Mouse (Mus musculus) embryo, embryonic 11 days (tissue): ENCODE measurements at regions not wholly inside any gene's neighbourhood (a gene's known extent, or its start where the extent isn't known, plus 50 kb on each side); places are given as distances from the start of the nearest gene placed in this dataset.
A peak's percentile ranks its signal among the peaks of the same experiment; 100 is the strongest.
"Not testable (repeated sequence)": the region's sequence is repeated elsewhere in the genome, so short reads cannot be mapped to it uniquely, and the experiment has no call there.

ENCODE experiments used
- DNase-seq: peaks from one replicate; pipeline ENCODE4 v3.0.0-alpha.2; 2015

- no peak for DNase-seq
Measured at GRCm38 (mm10) chrX:70871209-70871608, 178.8 kb upstream of the Mamld1 start.

GRCm38 (mm10) chrX:70881326-70881725 is 168.7 kb upstream of the Mamld1 start:
- no peak for DNase-seq

- no peak for DNase-seq
Measured at GRCm38 (mm10) chrX:70883461-70883860, 166.6 kb upstream of the Mamld1 start.

GRCm38 (mm10) chrX:70894517-70894916 is 155.5 kb upstream of the Mamld1 start:
- no peak for DNase-seq

GRCm38 (mm10) chrX:70895554-70895953 is 154.5 kb upstream of the Mamld1 start:
- no peak for DNase-seq

GRCm38 (mm10) chrX:70897110-70897721 is 152.8 kb upstream of the Mamld1 start:
- peak; percentile 0 for DNase-seq

- not testable (repeated sequence) for DNase-seq
Measured at GRCm38 (mm10) chrX:70898836-70899235, 151.2 kb upstream of the Mamld1 start.

- DNase-seq, result no peak
Measured at GRCm38 (mm10) chrX:70899720-70900479, 150.2 kb upstream of the Mamld1 start.

- no peak for DNase-seq
Measured at GRCm38 (mm10) chrX:70925646-70926045, 124.4 kb upstream of the Mamld1 start.

- DNase-seq, result no peak
Measured at GRCm38 (mm10) chrX:70931944-70932343, 118.1 kb upstream of the Mamld1 start.

GRCm38 (mm10) chrX:70945382-70945781 is 104.7 kb upstream of the Mamld1 start:
- no peak for DNase-seq

GRCm38 (mm10) chrX:70946052-70946451 is 104.0 kb upstream of the Mamld1 start:
- DNase-seq, result peak; percentile 32

GRCm38 (mm10) chrX:70949232-70949631 is 100.8 kb upstream of the Mamld1 start:
- no peak for DNase-seq

GRCm38 (mm10) chrX:70953022-70953421 is 97.0 kb upstream of the Mamld1 start:
- no peak for DNase-seq
